Mouse (Mus musculus) lung, postnatal 0 days (tissue): Measurements from ENCODE around the gene Rab33b. TPM values are rescaled to one million over a fixed set of nuclear protein-coding genes. Genes with fewer than 3 reads are reported as not detected.

Experiments used
- ATAC-seq: fragments of 200-750 bp; cut with Nextera tagmentation; 2 replicates; pipeline ENCODE4 v1.8.0; 2017; ENCODE audit warnings: moderate library complexity
- DNase-seq: peaks from one replicate; pipeline ENCODE4 v3.0.0-alpha.2; 2016; ENCODE audit warnings: low spot score
- H3K27ac ChIP-seq: fragments of 300-500 bp; sonication (generic); 2 replicates; pipeline ENCODE4 v1.5.1; 2014; ENCODE audit warnings: antibody characterized with exemption, mild to moderate bottlenecking, low read length, mixed read lengths
- H3K27me3 ChIP-seq: fragments of 300-500 bp; sonication (generic); replicated peaks from 2 replicates; pipeline ENCODE4 v1.6.1; 2014; ENCODE audit warnings: low read length, mixed read lengths; ENCODE audit not compliant: insufficient read depth
- H3K36me3 ChIP-seq: fragments of 300-500 bp; sonication (generic); 2 replicates; pipeline ENCODE4 v1.6.1; 2014; ENCODE audit warnings: low read length, mixed read lengths; ENCODE audit not compliant: insufficient read depth
- H3K4me1 ChIP-seq: fragments of 300-500 bp; sonication (generic); 2 replicates; pipeline ENCODE4 v1.6.1; 2014; ENCODE audit warnings: antibody characterized with exemption, low read depth, low read length, mixed read lengths; ENCODE audit not compliant: insufficient read depth
- H3K4me2 ChIP-seq: fragments of 300-500 bp; sonication (generic); replicated peaks from 2 replicates; pipeline ENCODE4 v1.6.1; 2014; ENCODE audit warnings: low read depth, mild to moderate bottlenecking, low read length, moderate library complexity, mixed read lengths
- H3K4me3 ChIP-seq: fragments of 300-500 bp; sonication (generic); 2 replicates; pipeline ENCODE4 v1.5.1; 2014; ENCODE audit warnings: low read depth, low read length
- H3K9ac ChIP-seq: fragments of 300-500 bp; sonication (generic); replicated peaks from 2 replicates; pipeline ENCODE4 v1.6.1; 2014; ENCODE audit warnings: low read depth, mild to moderate bottlenecking
- H3K9me3 ChIP-seq: fragments of 300-500 bp; sonication (generic); 2 replicates; pipeline ENCODE4 v1.6.1; 2016; ENCODE audit warnings: low read length, mixed read lengths
- CTCF ChIP-seq: IDR thresholded peaks from 2 replicates; pipeline ENCODE4 v1.5.1; 2016; ENCODE audit warnings: antibody characterized with exemption, mild to moderate bottlenecking
- EP300 ChIP-seq: IDR thresholded peaks from 2 replicates; pipeline ENCODE4 v1.6.1; 2016; ENCODE audit warnings: antibody characterized with exemption, mild to moderate bottlenecking, control low read depth
- WGBS: fragments of 180-500 bp; shearing (Covaris S2); extraction: QIAGEN DNeasy Blood & Tissue Kit; methylation state at CpG from one replicate; pipeline ENCODE4 v1.1.7; 2014; 5-methylcytosine and 5-hydroxymethylcytosine counted together
- polyA plus RNA-seq: library from polyadenylated mRNA; unstranded; fragments of >200 nt; fragmentation: Nextera tagmentation; extraction: Ambion mirVana; gene quantifications from 2 replicates; pipeline ENCODE4 v1.2.1, GENCODE M21; 2015

The Rab33b gene
- polyA plus RNA-seq, 1 experiment from 2014 or later = 24.9 TPM

GRCm38 (mm10) chr3:51481059-51481458 lies 2.7 kb upstream of the Rab33b start:
- peak; percentile 81 for DNase-seq

GRCm38 (mm10) chr3:51481881-51482280 lies 1.8 kb upstream of the Rab33b start:
- TF ChIP-seq EP300 (no peak), CTCF (no peak)
- no peaks in the 10 kb centered on the region for H3K27me3 ChIP-seq
- H3K4me2 ChIP-seq = no peak overlapping the region
- ATAC-seq (no peak), DNase-seq (no peak)
- H3K4me1 ChIP-seq = peaks cover 12% of the 10 kb centered on the region; the same call in 1 of the 2 replicates
- 25% methylated on average over 3 of the region's 3 CpGs for WGBS
- no peaks in the 10 kb centered on the region for H3K9me3 ChIP-seq
- H3K9ac ChIP-seq = no peak overlapping the region
- H3K36me3 ChIP-seq = no peaks in the 10 kb centered on the region
- no peak overlapping the region for H3K4me3 ChIP-seq
- no peak overlapping the region for H3K27ac ChIP-seq

More at GRCm38 (mm10) chr3:51481059-51481458, 2.7 kb upstream of the Rab33b start:
- no peak for TF ChIP-seq EP300
- peak; percentile 86 for TF ChIP-seq CTCF
- H3K4me1 ChIP-seq = peaks cover 12% of the 10 kb centered on the region; the same call in 1 of the 2 replicates
- H3K27ac ChIP-seq = no peak overlapping the region
- no peak overlapping the region for H3K9ac ChIP-seq
- no peaks in the 10 kb centered on the region for H3K9me3 ChIP-seq
- H3K27me3 ChIP-seq = no peaks in the 10 kb centered on the region
- no peaks in the 10 kb centered on the region for H3K36me3 ChIP-seq
- no peak overlapping the region for H3K4me2 ChIP-seq
- H3K4me3 ChIP-seq = no peak overlapping the region
- no peak for ATAC-seq

- WGBS = 51% methylated on average over 3 of the region's 3 CpGs
- Histone ChIP-seq H3K9me3 (no peaks in the 10 kb centered on the region), H3K9ac (no peak overlapping the region), H3K4me3 (no peak overlapping the region), H3K36me3 (no peaks in the 10 kb centered on the region), H3K4me2 (peak overlapping the region; percentile 75), H3K4me1 (peaks cover 12% of the 10 kb centered on the region; the same call in 1 of the 2 replicates), H3K27me3 (no peaks in the 10 kb centered on the region), H3K27ac (peak overlapping the region; percentile 94; the same call in 1 of the 2 replicates)
- no peak for DNase-seq
- ATAC-seq = no peak
- TF ChIP-seq EP300 = no peak
- no peak for TF ChIP-seq CTCF
Measured at GRCm38 (mm10) chr3:51482781-51483180, 939 bp upstream of the Rab33b start.

GRCm38 (mm10) chr3:51484370-51484769 lies 650 bp downstream of the Rab33b start:
- ATAC-seq (peak; percentile 2; the same call in 1 of the 2 replicates), DNase-seq (no peak)
- H3K27me3 ChIP-seq = no peaks in the 10 kb centered on the region

GRCm38 (mm10) chr3:51485347-51485746 lies 1.6 kb downstream of the Rab33b start:
- DNase-seq (peak; percentile 67), ATAC-seq (no peak)
- H3K9ac ChIP-seq = no peak overlapping the region

More at GRCm38 (mm10) chr3:51484370-51484769, 650 bp downstream of the Rab33b start:
- peak overlapping the region; percentile 94 for H3K27ac ChIP-seq
- WGBS = 0% methylated on average over 33 of the region's 33 CpGs
- peak overlapping the region; percentile 75 for H3K4me2 ChIP-seq
- peaks cover 12% of the 10 kb centered on the region; the same call in 1 of the 2 replicates for H3K4me1 ChIP-seq
- TF ChIP-seq CTCF = no peak
- TF ChIP-seq EP300 = no peak
- peak overlapping the region; percentile 80 for H3K9ac ChIP-seq
- H3K36me3 ChIP-seq = no peaks in the 10 kb centered on the region
- peak overlapping the region; percentile 89 for H3K4me3 ChIP-seq
- H3K9me3 ChIP-seq = no peaks in the 10 kb centered on the region

GRCm38 (mm10) chr3:51486491-51487195 lies 2.9 kb downstream of the Rab33b start:
- H3K36me3 ChIP-seq = no peaks in the 10 kb centered on the region
- no peaks in the 10 kb centered on the region for H3K9me3 ChIP-seq
- ATAC-seq (no peak), DNase-seq (peak; percentile 46)
- H3K4me3 ChIP-seq = no peak overlapping the region
- no peak overlapping the region for H3K4me2 ChIP-seq
- WGBS = 77% methylated on average over 4 of the region's 4 CpGs
- TF ChIP-seq EP300 = no peak
- no peak for TF ChIP-seq CTCF
- H3K27ac ChIP-seq = no peak overlapping the region
- H3K9ac ChIP-seq = no peak overlapping the region
- no peaks in the 10 kb centered on the region for H3K27me3 ChIP-seq
- peaks cover 12% of the 10 kb centered on the region; the same call in 1 of the 2 replicates for H3K4me1 ChIP-seq

More at GRCm38 (mm10) chr3:51485347-51485746, 1.6 kb downstream of the Rab33b start:
- H3K4me3 ChIP-seq = no peak overlapping the region
- no peaks in the 10 kb centered on the region for H3K27me3 ChIP-seq
- no peak overlapping the region for H3K27ac ChIP-seq
- H3K9me3 ChIP-seq = no peaks in the 10 kb centered on the region
- 39% methylated on average over 4 of the region's 4 CpGs for WGBS
- H3K4me2 ChIP-seq = peak overlapping the region; percentile 75
- H3K36me3 ChIP-seq = no peaks in the 10 kb centered on the region
- peaks cover 12% of the 10 kb centered on the region; the same call in 1 of the 2 replicates for H3K4me1 ChIP-seq
- TF ChIP-seq CTCF = no peak
- TF ChIP-seq EP300 = peak; percentile 10; the same call in 1 of the 2 replicates
